Comparison of ENCODE assay signal across 13 mouse cellular contexts in genomic region chr13:29549761-29550160, GRCm38 (mm10).
DNase-seq lines count a peak whose midpoint lies in the region; ATAC-seq and TF ChIP-seq lines count a peak whose summit lies in the region.
"Had no signal": no experiment of that assay in that cellular context is flagged by ENCODE, and none has a peak within 500 bp of the region (broad histone marks: within the 10 kb centered on the region; RNA-seq: fewer than 3 reads in every experiment).

No protein-coding gene starts in this region.

- DNase-seq in heart, adult 11 months: peak; percentile 91
- DNase-seq in heart, embryonic 10.5 days (ENCODE audit: low spot score): no peak
- peak; percentile 12 for DNase-seq in lung, postnatal 25 days (ENCODE audit: low spot score)
- DNase-seq in lung, postnatal 0 days (ENCODE audit: low spot score): no peak
- DNase-seq in kidney, postnatal 10 days: peak; percentile 59
- no peak for DNase-seq in adrenal gland, postnatal 14 days
- DNase-seq: adrenal gland, adult 8-10 months; gastrocnemius, adult 2 months had no signal

- no peak overlapping the region for H3K9ac ChIP-seq in lung, postnatal 0 days (replicated peaks; ENCODE audit: low read depth)
- no peak overlapping the region for H3K9ac ChIP-seq in hindbrain, embryonic 12.5 days
- H3K9ac ChIP-seq: liver, embryonic 15.5 days had no signal

- no peaks in the 10 kb centered on the region for H3K9me3 ChIP-seq in heart, embryonic 10.5 days
- H3K9me3 ChIP-seq in lung, postnatal 0 days (ENCODE audit: low read length): no peaks in the 10 kb centered on the region
- H3K9me3 ChIP-seq in hindbrain, embryonic 12.5 days (replicated peaks): no peaks in the 10 kb centered on the region
- H3K9me3 ChIP-seq: liver, embryonic 15.5 days had no signal

- no peak for TF ChIP-seq POLR2A in embryonic fibroblast, embryonic 13.5 days (IDR thresholded peaks at IDR 0.05; ENCODE audit: low read depth, low read length)

- no peak overlapping the region for H3K4me2 ChIP-seq in lung, postnatal 0 days (replicated peaks; ENCODE audit: low read depth, low read length)
- H3K4me2 ChIP-seq in hindbrain, embryonic 12.5 days (replicated peaks): no peak overlapping the region
- H3K4me2 ChIP-seq: liver, embryonic 15.5 days had no signal

- no peak for TF ChIP-seq EP300 in lung, postnatal 0 days (IDR thresholded peaks at IDR 0.05)

- TF ChIP-seq CTCF in lung, postnatal 0 days (IDR thresholded peaks at IDR 0.05): no peak
- no peak for TF ChIP-seq CTCF in embryonic fibroblast, embryonic 13.5 days (IDR thresholded peaks at IDR 0.05; ENCODE audit: borderline replicate concordance, insufficient read depth, low read length)

- H3K4me3 ChIP-seq in heart, embryonic 10.5 days: no peak overlapping the region
- no peak overlapping the region for H3K4me3 ChIP-seq in lung, postnatal 0 days (ENCODE audit: low read depth, low read length)
- no peak overlapping the region for H3K4me3 ChIP-seq in embryonic fibroblast, embryonic 13.5 days (ENCODE audit: insufficient read depth, low read length)
- H3K4me3 ChIP-seq in hindbrain, embryonic 12.5 days: no peak overlapping the region
- H3K4me3 ChIP-seq: gastrocnemius, adult 2 months; liver, embryonic 15.5 days had no signal

- H3K36me3 ChIP-seq in heart, embryonic 10.5 days: no peaks in the 10 kb centered on the region
- H3K36me3 ChIP-seq in lung, postnatal 0 days (ENCODE audit: insufficient read depth, low read length): no peaks in the 10 kb centered on the region
- no peaks in the 10 kb centered on the region for H3K36me3 ChIP-seq in hindbrain, embryonic 12.5 days
- H3K36me3 ChIP-seq: liver, embryonic 15.5 days had no signal

- WGBS in heart, embryonic 10.5 days: 61% methylated on average over 2 of the region's 2 CpGs
- 40% methylated on average over 2 of the region's 2 CpGs for WGBS in lung, postnatal 0 days
- WGBS in hindbrain, embryonic 12.5 days: 78% methylated on average over 2 of the region's 2 CpGs

- ATAC-seq in lung, postnatal 0 days: no peak
- no peak for ATAC-seq in hindbrain, embryonic 12.5 days (ENCODE audit: low FRiP score)
- ATAC-seq: intestine, postnatal 0 days had no signal

- H3K27ac ChIP-seq in heart, embryonic 10.5 days: no peak overlapping the region
- no peak overlapping the region for H3K27ac ChIP-seq in lung, postnatal 0 days (ENCODE audit: low read length)
- peak overlapping the region; percentile 70 for H3K27ac ChIP-seq in embryonic fibroblast, embryonic 13.5 days (ENCODE audit: insufficient read depth, low read length)
- H3K27ac ChIP-seq in hindbrain, embryonic 12.5 days: no peak overlapping the region
- H3K27ac ChIP-seq: gastrocnemius, adult 2 months; liver, embryonic 15.5 days had no signal

- H3K27me3 ChIP-seq in heart, embryonic 10.5 days (ENCODE audit: insufficient read depth, poor library complexity, severe bottlenecking): no peaks in the 10 kb centered on the region
- H3K27me3 ChIP-seq in lung, postnatal 0 days (replicated peaks; ENCODE audit: insufficient read depth, low read length): no peaks in the 10 kb centered on the region
- no peaks in the 10 kb centered on the region for H3K27me3 ChIP-seq in hindbrain, embryonic 12.5 days
- H3K27me3 ChIP-seq: CH12.LX; liver, embryonic 15.5 days had no signal

- peaks cover 11% of the 10 kb centered on the region for H3K4me1 ChIP-seq in heart, embryonic 10.5 days
- H3K4me1 ChIP-seq in lung, postnatal 0 days (ENCODE audit: insufficient read depth, low read depth, low read length): no peaks in the 10 kb centered on the region
- H3K4me1 ChIP-seq in embryonic fibroblast, embryonic 13.5 days (ENCODE audit: control insufficient read depth, insufficient read depth, low read length): peaks cover 5% of the 10 kb centered on the region; the same call in 1 of the 2 replicates
- H3K4me1 ChIP-seq in hindbrain, embryonic 12.5 days: no peaks in the 10 kb centered on the region
- H3K4me1 ChIP-seq: liver, embryonic 15.5 days had no signal

Comparison
In these comparisons a context has a peak if more than half of its experiments do, and no peak if none do; other contexts are left out.
1. DNase-seq: peak in heart, adult 11 months (single experiment), lung, postnatal 25 days (single experiment) and kidney, postnatal 10 days (single experiment); none in heart, embryonic 10.5 days (single experiment), lung, postnatal 0 days (single experiment) and adrenal gland, postnatal 14 days (single experiment).